Mouse (Mus musculus): Measurements from ENCODE around the gene Rassf2. TPM values are rescaled to one million over a fixed set of nuclear protein-coding genes. Genes with fewer than 3 reads are reported as not detected.
A peak's percentile ranks its signal among the peaks of the same experiment; 100 is the strongest.

Rassf2 gene
- polyA plus RNA-seq, 1 experiment from 2014 or later = 8.1 TPM

DNA sequence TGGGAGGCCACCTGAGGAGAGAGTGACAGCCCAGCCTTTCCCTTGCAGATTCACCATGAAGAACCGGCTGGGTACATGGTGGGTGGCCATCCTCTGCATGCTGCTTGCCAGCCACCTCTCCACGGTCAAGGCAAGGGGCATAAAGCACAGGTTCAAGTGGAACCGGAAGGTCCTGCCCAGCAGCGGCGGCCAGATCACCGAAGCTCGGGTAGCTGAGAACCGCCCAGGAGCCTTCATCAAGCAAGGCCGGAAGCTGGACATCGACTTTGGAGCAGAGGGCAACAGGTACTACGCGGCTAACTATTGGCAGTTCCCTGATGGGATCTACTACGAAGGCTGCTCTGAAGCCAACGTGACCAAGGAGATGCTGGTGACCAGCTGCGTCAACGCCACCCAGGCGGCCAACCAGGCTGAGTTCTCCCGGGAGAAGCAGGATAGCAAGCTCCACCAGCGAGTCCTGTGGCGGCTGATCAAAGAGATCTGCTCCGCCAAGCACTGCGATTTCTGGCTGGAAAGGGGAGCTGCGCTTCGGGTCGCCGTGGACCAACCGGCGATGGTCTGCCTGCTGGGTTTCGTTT is 77.0 kb downstream of the Rassf2 start:
- Histone ChIP-seq H3K36me3 (ENCODE audit: insufficient read depth, low read length) (no peaks in the 10 kb centered on the region), H3K9ac (replicated peaks; ENCODE audit: low read length) (no peak overlapping the region), H3K9me3 (ENCODE audit: low read length) (no peaks in the 10 kb centered on the region), H3K4me1 (ENCODE audit: insufficient read depth, low read length) (peaks cover 15% of the 10 kb centered on the region), H3K4me2 (replicated peaks; ENCODE audit: low read depth, low read length) (peak overlapping the region; percentile 48), H3K27ac (ENCODE audit: low read length) (no peak overlapping the region), H3K4me3 (ENCODE audit: low read length) (peak overlapping the region; percentile 29), H3K27me3 (ENCODE audit: insufficient read depth, low read length) (peaks cover 16% of the 10 kb centered on the region; the same call in 1 of the 2 replicates)
- ATAC-seq (ENCODE audit: low FRiP score, low TSS enrichment) = no peak; the same call in 1 of the 2 replicates
- 10% methylated on average over 29 of the region's 29 CpGs for WGBS

DNA sequence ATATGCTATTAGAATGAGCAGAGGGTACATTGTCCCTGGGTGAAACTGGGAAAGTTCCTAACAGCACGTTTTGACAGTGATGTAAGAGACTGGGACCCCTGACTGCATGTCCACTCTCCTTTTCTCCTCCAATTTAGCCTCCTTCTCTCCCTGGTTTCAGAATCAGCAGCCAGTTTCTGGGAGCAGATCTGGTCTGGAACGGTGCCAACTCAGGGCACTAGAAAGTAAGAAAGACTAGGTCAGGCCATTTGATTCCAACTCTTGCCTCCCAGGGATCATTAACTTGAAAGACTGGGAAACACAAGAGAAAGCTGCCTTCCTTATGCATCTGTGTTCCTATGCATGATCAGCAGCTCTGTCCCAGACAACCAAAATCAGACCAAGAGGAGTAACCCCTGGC is 77.6 kb downstream of the Rassf2 start:
- no peak overlapping the region for H3K4me3 ChIP-seq (ENCODE audit: low read length)
- 31% methylated on average over 2 of the region's 2 CpGs for WGBS
- peaks cover 16% of the 10 kb centered on the region; the same call in 1 of the 2 replicates for H3K27me3 ChIP-seq (ENCODE audit: insufficient read depth, low read length)
- H3K27ac ChIP-seq (ENCODE audit: low read length) = no peak overlapping the region
- no peaks in the 10 kb centered on the region for H3K36me3 ChIP-seq (ENCODE audit: insufficient read depth, low read length)
- no peak overlapping the region for H3K9ac ChIP-seq (replicated peaks; ENCODE audit: low read length)
- peak overlapping the region; percentile 48; the same call in 1 of the 2 replicates for H3K4me2 ChIP-seq (replicated peaks; ENCODE audit: low read depth, low read length)
- no peak for ATAC-seq (ENCODE audit: low FRiP score, low TSS enrichment)
- no peaks in the 10 kb centered on the region for H3K9me3 ChIP-seq (ENCODE audit: low read length)
- H3K4me1 ChIP-seq (ENCODE audit: insufficient read depth, low read length) = peaks cover 15% of the 10 kb centered on the region

DNA sequence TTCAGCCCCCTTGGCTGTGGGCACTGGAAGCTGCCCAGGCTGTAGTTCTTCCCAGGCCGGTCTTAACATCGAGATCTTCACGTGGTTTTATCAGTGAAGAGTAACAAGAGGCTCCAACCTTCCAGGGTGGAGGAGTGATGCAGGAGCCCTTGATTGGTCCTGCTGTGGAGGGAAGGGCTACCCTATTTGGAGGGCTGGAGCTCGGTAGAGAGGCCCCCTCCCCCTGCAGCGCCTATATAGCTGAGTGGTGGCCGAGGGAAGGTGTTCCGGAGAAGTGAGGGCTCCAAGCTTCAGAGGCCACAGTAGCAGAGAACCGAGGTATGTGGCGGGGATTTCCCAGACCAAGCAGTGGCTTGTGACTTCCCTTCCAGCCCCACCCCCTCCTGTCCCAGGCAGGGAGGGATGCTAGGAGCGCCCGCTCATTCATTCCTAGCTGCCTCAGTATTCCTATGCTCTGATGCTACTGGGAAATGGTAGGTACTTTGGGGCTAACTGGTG is 79.4 kb downstream of the Rassf2 start, which contains the start of gene Prnd:
TSS of gene Prnd (plus strand) at position 264 of the 498 bp plus-strand sequence.
- WGBS = 10% methylated on average over 11 of the region's 11 CpGs
- Histone ChIP-seq H3K4me3 (ENCODE audit: low read length) (no peak within 1 kb of the TSS), H3K27ac (ENCODE audit: low read length) (no peak within 1 kb of the TSS), H3K27me3 (ENCODE audit: insufficient read depth, low read length) (peaks cover 16% of the 10 kb centered on the region; the same call in 1 of the 2 replicates), H3K9ac (replicated peaks; ENCODE audit: low read length) (no peak within 1 kb of the TSS), H3K9me3 (ENCODE audit: low read length) (no peaks in the 10 kb centered on the region), H3K4me1 (ENCODE audit: insufficient read depth, low read length) (peaks cover 15% of the 10 kb centered on the region), H3K4me2 (replicated peaks; ENCODE audit: low read depth, low read length) (no peak within 1 kb of the TSS), H3K36me3 (ENCODE audit: insufficient read depth, low read length) (no peaks in the 10 kb centered on the region)
- ATAC-seq (ENCODE audit: low FRiP score, low TSS enrichment) = peak; percentile 50; the same call in 1 of the 2 replicates

DNA sequence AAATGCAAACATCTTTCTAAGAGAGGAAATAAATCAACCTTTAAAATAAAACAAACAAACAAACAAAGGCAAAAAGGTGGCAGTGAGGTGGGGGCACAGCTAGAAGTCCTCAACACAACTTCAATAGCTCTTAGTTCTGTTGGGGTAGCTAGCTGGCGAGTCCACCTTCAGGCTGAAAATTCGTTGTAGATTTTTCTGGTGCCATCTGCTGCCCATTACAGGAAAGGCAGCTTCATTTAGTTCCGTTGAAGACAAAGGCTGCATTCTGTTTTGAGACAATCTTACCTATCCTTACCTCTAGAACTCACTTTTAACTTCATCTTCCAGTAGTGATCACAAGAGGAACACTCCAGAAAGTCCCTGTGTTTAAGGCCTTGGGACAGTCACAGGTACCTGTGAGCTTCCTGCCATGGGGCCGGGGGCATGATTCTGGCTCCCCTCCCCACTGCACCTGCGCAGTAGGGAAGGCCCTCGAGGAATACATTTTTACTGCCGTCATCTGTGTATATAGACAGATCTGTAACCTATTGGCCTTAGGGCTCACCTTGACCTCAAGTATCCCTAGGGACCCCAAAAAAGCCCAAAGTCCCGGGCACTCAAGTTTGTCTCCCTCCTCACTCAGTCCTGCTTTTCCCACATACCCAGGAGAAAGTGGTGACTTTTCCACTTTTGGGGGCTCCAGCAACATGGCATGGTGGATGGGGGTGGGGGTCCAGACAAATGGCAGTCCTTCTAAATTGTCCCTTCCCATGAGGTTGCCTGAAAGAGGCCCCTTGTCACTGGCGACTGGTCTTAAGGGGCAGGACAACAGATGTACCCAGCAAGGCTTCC is 80.1 kb downstream of the Rassf2 start:
- no peak overlapping the region for H3K4me2 ChIP-seq (replicated peaks; ENCODE audit: low read depth, low read length)
- H3K9me3 ChIP-seq (ENCODE audit: low read length) = no peaks in the 10 kb centered on the region
- WGBS = 47% methylated on average over 9 of the region's 9 CpGs
- H3K4me1 ChIP-seq (ENCODE audit: insufficient read depth, low read length) = peaks cover 15% of the 10 kb centered on the region
- peaks cover 16% of the 10 kb centered on the region; the same call in 1 of the 2 replicates for H3K27me3 ChIP-seq (ENCODE audit: insufficient read depth, low read length)
- H3K9ac ChIP-seq (replicated peaks; ENCODE audit: low read length) = no peak overlapping the region
- no peak overlapping the region for H3K27ac ChIP-seq (ENCODE audit: low read length)
- H3K4me3 ChIP-seq (ENCODE audit: low read length) = no peak overlapping the region
- no peaks in the 10 kb centered on the region for H3K36me3 ChIP-seq (ENCODE audit: insufficient read depth, low read length)
- no peak for ATAC-seq (ENCODE audit: low FRiP score, low TSS enrichment)

DNA sequence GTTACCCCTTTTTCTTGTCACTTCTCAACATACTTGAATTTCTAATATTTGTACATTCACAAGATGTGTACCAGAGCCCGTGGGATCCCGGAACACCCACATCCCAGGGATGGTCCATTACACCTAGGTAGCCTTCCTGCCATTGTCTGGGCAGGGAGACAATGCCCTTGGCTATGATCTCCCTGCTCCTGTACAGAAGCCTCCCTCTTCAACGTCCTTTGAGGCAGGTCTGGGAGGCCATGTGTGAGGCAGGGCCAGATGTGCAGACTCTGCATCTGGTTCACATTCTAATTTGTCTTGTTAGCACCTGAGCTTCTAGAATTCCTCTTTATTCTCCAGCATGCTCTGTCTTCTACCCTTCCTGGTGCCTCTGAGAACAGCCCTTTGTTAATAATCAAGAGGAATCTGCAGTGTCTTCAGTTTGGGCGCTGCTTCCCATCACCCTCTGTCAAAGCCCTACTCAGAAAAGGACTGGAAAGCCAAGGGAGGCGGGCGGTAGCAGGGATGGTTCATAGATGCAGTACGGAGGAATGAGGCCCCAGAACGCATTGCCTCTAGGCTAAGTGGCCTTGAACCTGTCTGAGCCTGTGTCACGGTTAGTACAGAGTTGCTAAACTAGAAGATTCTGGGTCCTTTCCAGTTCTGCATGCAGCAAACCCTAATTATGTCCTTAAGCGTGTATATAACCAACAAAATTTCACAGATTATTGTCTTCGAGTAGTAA is 81.0 kb downstream of the Rassf2 start:
- H3K27ac ChIP-seq (ENCODE audit: low read length) = no peak overlapping the region
- peaks cover 15% of the 10 kb centered on the region for H3K4me1 ChIP-seq (ENCODE audit: insufficient read depth, low read length)
- no peaks in the 10 kb centered on the region for H3K36me3 ChIP-seq (ENCODE audit: insufficient read depth, low read length)
- peaks cover 15% of the 10 kb centered on the region; the same call in 1 of the 2 replicates for H3K27me3 ChIP-seq (ENCODE audit: insufficient read depth, low read length)
- H3K9me3 ChIP-seq (ENCODE audit: low read length) = no peaks in the 10 kb centered on the region
- WGBS = 80% methylated on average over 11 of the region's 11 CpGs
- H3K9ac ChIP-seq (replicated peaks; ENCODE audit: low read length) = no peak overlapping the region
- no peak overlapping the region for H3K4me3 ChIP-seq (ENCODE audit: low read length)
- no peak overlapping the region for H3K4me2 ChIP-seq (replicated peaks; ENCODE audit: low read depth, low read length)
- no peak for ATAC-seq (ENCODE audit: low FRiP score, low TSS enrichment)

DNA sequence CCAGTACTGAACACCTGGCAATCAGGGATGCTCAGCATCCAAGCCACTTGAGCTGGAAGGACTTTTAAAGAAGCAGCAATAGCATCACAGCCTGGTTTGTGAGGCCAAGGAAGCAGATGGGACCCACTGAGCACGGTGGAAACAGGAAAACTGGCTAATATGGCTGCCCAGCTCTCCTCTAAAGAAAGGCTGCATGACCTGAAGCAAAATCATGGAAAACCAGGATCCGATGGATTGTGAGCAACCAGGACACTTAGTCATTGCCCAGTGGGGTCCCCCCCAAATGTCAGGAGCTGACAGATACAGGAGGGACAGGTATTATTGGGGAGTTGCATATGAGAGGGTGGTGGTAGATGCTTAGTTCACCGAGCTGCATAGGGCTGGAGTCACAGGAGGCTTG is 81.9 kb downstream of the Rassf2 start:
- Histone ChIP-seq H3K4me3 (ENCODE audit: low read length) (no peak overlapping the region), H3K4me2 (replicated peaks; ENCODE audit: low read depth, low read length) (no peak overlapping the region), H3K9me3 (ENCODE audit: low read length) (no peaks in the 10 kb centered on the region), H3K27me3 (ENCODE audit: insufficient read depth, low read length) (peaks cover 8% of the 10 kb centered on the region; the same call in 1 of the 2 replicates), H3K9ac (replicated peaks; ENCODE audit: low read length) (no peak overlapping the region), H3K27ac (ENCODE audit: low read length) (no peak overlapping the region), H3K36me3 (ENCODE audit: insufficient read depth, low read length) (no peaks in the 10 kb centered on the region), H3K4me1 (ENCODE audit: insufficient read depth, low read length) (peaks cover 10% of the 10 kb centered on the region)
- 77% methylated on average over 3 of the region's 3 CpGs for WGBS
- no peak for ATAC-seq (ENCODE audit: low FRiP score, low TSS enrichment)

DNA sequence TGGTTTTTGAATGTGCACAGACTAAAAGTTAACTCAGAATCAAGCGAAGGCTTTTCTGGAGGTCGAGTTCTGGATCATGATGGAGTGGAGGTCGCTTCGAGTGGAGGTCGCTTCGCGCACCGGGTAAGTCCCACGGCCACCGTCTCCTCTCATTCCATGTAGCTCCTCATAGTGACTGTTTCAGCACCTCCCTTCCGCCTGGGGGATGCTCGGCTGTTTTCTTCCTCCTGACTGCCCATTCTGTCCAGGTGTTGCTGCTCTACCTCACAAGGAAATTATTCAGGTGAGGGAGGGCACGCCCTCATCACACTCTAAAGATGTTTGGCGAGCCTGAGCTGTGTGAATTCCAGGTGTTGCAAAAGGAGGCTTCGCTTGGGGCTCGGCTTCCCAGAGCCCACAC is 83.7 kb downstream of the Rassf2 start:
- H3K9me3 ChIP-seq (ENCODE audit: low read length) = no peaks in the 10 kb centered on the region
- no peak overlapping the region for H3K9ac ChIP-seq (replicated peaks; ENCODE audit: low read length)
- no peaks in the 10 kb centered on the region for H3K27me3 ChIP-seq (ENCODE audit: insufficient read depth, low read length)
- H3K36me3 ChIP-seq (ENCODE audit: insufficient read depth, low read length) = no peaks in the 10 kb centered on the region
- no peak overlapping the region for H3K4me3 ChIP-seq (ENCODE audit: low read length)
- H3K4me1 ChIP-seq (ENCODE audit: insufficient read depth, low read length) = no peaks in the 10 kb centered on the region
- H3K27ac ChIP-seq (ENCODE audit: low read length) = no peak overlapping the region
- ATAC-seq (ENCODE audit: low FRiP score, low TSS enrichment) = no peak
- H3K4me2 ChIP-seq (replicated peaks; ENCODE audit: low read depth, low read length) = no peak overlapping the region
- 85% methylated on average over 16 of the region's 16 CpGs for WGBS

DNA sequence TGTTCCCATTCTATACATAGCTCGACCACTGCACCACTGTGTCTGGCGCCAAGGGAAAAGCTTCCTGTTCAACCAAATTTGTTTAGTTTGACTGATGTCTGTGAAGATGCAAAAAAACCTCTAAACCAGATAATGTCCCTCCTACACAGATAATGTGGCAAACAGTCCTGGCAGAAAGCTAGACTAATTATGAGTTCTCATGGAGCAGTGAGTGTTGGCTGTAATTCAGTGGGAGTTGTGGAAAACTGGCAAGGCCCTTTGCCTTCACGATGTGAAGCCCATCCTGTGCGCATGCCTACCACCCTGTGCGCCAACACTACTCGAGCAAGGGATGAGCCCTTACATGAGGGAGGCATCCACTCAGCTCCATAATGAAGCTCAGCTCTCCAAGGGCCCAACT is 84.3 kb downstream of the Rassf2 start:
- Histone ChIP-seq H3K27ac (ENCODE audit: low read length) (no peak overlapping the region), H3K4me2 (replicated peaks; ENCODE audit: low read depth, low read length) (no peak overlapping the region), H3K9me3 (ENCODE audit: low read length) (no peaks in the 10 kb centered on the region), H3K27me3 (ENCODE audit: insufficient read depth, low read length) (no peaks in the 10 kb centered on the region), H3K9ac (replicated peaks; ENCODE audit: low read length) (no peak overlapping the region), H3K4me3 (ENCODE audit: low read length) (no peak overlapping the region), H3K4me1 (ENCODE audit: insufficient read depth, low read length) (no peaks in the 10 kb centered on the region), H3K36me3 (ENCODE audit: insufficient read depth, low read length) (no peaks in the 10 kb centered on the region)
- no peak for ATAC-seq (ENCODE audit: low FRiP score, low TSS enrichment)
- 86% methylated on average over 6 of the region's 6 CpGs for WGBS

DNA sequence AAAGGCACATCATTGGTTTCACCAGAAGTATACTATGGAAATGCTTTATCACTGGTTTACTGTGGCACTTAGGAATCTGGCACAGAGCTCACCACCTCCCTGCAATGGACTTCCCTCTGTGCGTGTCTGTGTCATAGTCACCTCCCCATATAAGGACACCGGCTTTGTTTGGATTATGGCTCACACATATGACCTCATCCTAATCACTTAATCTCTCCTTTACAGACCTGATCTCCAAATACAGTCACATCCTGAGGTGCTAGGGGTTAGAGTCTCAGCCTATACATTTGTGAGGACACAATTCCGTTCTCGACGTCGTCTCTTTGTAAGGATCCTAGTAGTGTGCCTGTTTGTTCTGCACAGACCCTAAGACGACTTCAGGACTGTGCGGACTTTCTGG is 84.8 kb downstream of the Rassf2 start:
- H3K4me2 ChIP-seq (replicated peaks; ENCODE audit: low read depth, low read length) = no peak overlapping the region
- H3K27ac ChIP-seq (ENCODE audit: low read length) = no peak overlapping the region
- no peak overlapping the region for H3K4me3 ChIP-seq (ENCODE audit: low read length)
- no peaks in the 10 kb centered on the region for H3K4me1 ChIP-seq (ENCODE audit: insufficient read depth, low read length)
- H3K36me3 ChIP-seq (ENCODE audit: insufficient read depth, low read length) = no peaks in the 10 kb centered on the region
- H3K9me3 ChIP-seq (ENCODE audit: low read length) = no peaks in the 10 kb centered on the region
- ATAC-seq (ENCODE audit: low FRiP score, low TSS enrichment) = no peak
- no peaks in the 10 kb centered on the region for H3K27me3 ChIP-seq (ENCODE audit: insufficient read depth, low read length)
- WGBS = 73% methylated on average over 8 of the region's 8 CpGs
- no peak overlapping the region for H3K9ac ChIP-seq (replicated peaks; ENCODE audit: low read length)
